Mouse (Mus musculus) stomach, embryonic 15.5 days (tissue): Measurements from ENCODE around the gene Prdm10. TPM values are rescaled to one million over a fixed set of nuclear protein-coding genes. Genes with fewer than 3 reads are reported as not detected.
A peak's percentile ranks its signal among the peaks of the same experiment; 100 is the strongest.

ENCODE experiments used
- ATAC-seq: fragments of 200-750 bp; cut with Nextera tagmentation; 2 replicates; pipeline ENCODE4 v1.8.0; 2017; ENCODE audit warnings: low read depth, moderate number of reproducible peaks, moderate TSS enrichment; ENCODE audit not compliant: insufficient read depth, low FRiP score
- H3K27ac ChIP-seq: fragments of 300-500 bp; sonication (generic); 2 replicates; pipeline ENCODE4 v1.5.1; 2015; ENCODE audit warnings: mild to moderate bottlenecking, inconsistent platforms
- H3K27me3 ChIP-seq: fragments of 300-500 bp; sonication (generic); replicated peaks from 2 replicates; pipeline ENCODE4 v1.6.1; 2015; ENCODE audit warnings: inconsistent platforms
- H3K36me3 ChIP-seq: fragments of 300-500 bp; sonication (generic); 2 replicates; pipeline ENCODE4 v1.6.1; 2015; ENCODE audit warnings: inconsistent platforms
- H3K4me1 ChIP-seq: fragments of 300-500 bp; sonication (generic); 2 replicates; pipeline ENCODE4 v1.6.1; 2015; ENCODE audit warnings: inconsistent platforms
- H3K4me2 ChIP-seq: fragments of 300-500 bp; sonication (generic); 2 replicates; pipeline ENCODE4 v1.6.1; 2015; ENCODE audit warnings: mild to moderate bottlenecking, inconsistent platforms
- H3K4me3 ChIP-seq: fragments of 300-500 bp; sonication (generic); replicated peaks from 2 replicates; pipeline ENCODE4 v1.5.1; 2015; ENCODE audit warnings: inconsistent platforms
- H3K9ac ChIP-seq: fragments of 300-500 bp; sonication (generic); 2 replicates; pipeline ENCODE4 v1.6.1; 2015; ENCODE audit warnings: inconsistent platforms
- H3K9me3 ChIP-seq: fragments of 300-500 bp; sonication (generic); 2 replicates; pipeline ENCODE4 v1.6.1; 2016; ENCODE audit warnings: inconsistent platforms
- WGBS: fragments of 180-500 bp; shearing (Covaris S2); methylation state at CpG from one replicate; pipeline ENCODE4 v1.1.7; 2015; 5-methylcytosine and 5-hydroxymethylcytosine counted together
- polyA plus RNA-seq: library from polyadenylated mRNA; unstranded; fragments of >200 nt; fragmentation: Nextera tagmentation; extraction: Ambion mirVana; gene quantifications from 2 replicates; pipeline ENCODE4 v1.2.1, GENCODE M21; 2015

Prdm10 gene
- polyA plus RNA-seq, 1 experiment from 2014 or later = 4.2 TPM

DNA sequence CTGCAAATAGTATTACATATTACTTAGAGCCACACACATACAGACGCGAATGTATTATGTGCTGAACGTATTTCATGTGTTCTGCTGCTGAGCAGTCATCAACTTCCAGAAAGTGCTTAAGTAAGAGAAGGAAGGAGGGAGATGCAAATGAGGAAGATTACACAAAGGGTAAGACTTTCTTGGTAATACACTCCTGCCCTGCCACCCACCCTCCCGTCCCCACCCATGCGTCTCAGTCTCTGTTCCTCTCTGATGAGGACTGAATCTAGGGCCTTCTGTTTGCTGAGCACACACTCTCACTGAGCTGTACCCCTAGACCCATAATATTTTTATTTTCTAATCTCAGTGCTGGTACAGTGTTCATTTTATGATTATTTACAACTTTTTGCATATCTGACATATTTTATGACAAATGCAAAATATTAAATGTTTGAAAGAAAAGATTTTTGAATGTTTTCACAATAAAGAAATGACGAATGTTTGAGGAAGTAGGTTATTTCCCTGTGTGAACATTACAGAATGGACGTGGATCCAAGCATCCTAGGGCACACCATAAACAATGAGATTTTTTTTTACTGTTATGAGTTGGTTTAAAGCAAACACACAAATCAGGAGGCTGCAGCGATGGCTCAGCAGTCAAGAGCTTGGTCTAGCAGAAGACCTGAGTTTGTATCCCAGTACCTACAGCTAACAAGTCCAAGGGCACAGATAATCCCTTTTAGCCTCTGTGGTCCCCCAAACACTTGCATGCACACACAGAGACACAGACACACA is 32.7 kb upstream of the Prdm10 start:
- ATAC-seq = no peak
- Histone ChIP-seq H3K27me3 (no peaks in the 10 kb centered on the region), H3K9me3 (no peaks in the 10 kb centered on the region), H3K4me3 (no peak overlapping the region), H3K4me2 (no peak overlapping the region), H3K27ac (no peak overlapping the region), H3K36me3 (no peaks in the 10 kb centered on the region), H3K4me1 (no peaks in the 10 kb centered on the region), H3K9ac (no peak overlapping the region)
- WGBS = 59% methylated on average over 8 of the region's 8 CpGs

DNA sequence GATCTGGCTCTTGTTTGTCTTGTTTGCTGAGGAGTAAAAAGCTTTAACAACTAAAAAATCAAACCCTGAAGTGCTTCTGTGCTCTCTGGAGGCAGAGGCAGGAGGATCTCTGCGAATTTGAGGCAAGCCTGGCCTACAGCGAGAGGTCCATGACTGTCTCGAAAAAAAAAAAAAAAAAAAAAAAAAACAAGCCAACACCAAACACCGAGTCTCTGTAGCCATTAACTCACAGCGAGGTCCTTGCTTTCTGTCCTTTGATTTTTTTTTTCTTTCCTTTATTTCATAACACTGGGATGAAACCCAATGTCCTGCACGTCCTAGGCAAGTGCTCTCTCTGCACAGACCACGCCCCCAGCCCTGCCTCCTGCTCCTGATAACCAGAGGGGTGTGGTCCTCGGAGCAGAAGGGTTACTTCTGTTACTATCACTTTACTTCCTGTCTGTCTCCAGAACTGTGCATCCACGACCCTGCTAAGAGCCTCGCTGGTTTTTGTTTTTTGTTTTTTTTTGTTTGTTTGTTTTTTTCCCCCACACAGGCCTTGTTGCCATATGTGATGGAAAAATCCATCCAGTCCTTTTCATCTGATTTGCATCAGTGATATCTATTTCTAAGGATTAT is 28.0 kb upstream of the Prdm10 start:
- peak; percentile 79; the same call in 1 of the 2 replicates for ATAC-seq
- no peak overlapping the region for H3K4me2 ChIP-seq
- H3K36me3 ChIP-seq = no peaks in the 10 kb centered on the region
- no peak overlapping the region for H3K4me3 ChIP-seq
- no peak overlapping the region for H3K27ac ChIP-seq
- no peaks in the 10 kb centered on the region for H3K27me3 ChIP-seq
- H3K9ac ChIP-seq = no peak overlapping the region
- H3K9me3 ChIP-seq = no peaks in the 10 kb centered on the region
- peaks cover 9% of the 10 kb centered on the region for H3K4me1 ChIP-seq
- 69% methylated on average over 10 of the region's 10 CpGs for WGBS

DNA sequence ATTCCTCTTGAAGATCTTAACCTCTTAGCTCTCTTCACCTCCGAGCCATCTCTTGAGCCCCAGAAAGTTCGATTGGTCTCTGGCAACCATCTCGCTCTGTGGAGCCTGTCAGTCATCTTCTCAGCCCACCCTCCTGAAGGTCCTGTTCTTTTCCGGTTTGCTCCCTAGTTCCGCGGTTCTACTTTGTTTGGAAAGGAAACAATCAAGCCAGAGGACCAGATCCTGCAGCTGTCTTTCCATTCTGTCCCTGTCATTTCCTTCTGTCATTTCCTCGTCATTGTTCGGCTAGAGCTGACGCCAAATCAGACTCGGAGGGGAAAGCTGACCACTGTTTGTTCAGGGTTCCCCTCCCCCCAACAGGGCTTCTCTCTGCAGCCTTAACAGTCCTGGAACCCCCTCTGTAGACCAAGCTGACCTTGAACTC is 27.0 kb upstream of the Prdm10 start:
- WGBS = 43% methylated on average over 10 of the region's 10 CpGs
- Histone ChIP-seq H3K4me2 (peak overlapping the region; percentile 37; the same call in 1 of the 2 replicates), H3K9me3 (no peaks in the 10 kb centered on the region), H3K4me3 (0 out of 2 replicates have a peak overlapping the region, but pooled peaks have one; percentile 11), H3K27ac (peak overlapping the region; percentile 51; the same call in 1 of the 2 replicates), H3K9ac (no peak overlapping the region), H3K4me1 (peaks cover 9% of the 10 kb centered on the region), H3K36me3 (no peaks in the 10 kb centered on the region), H3K27me3 (no peaks in the 10 kb centered on the region)
- peak; percentile 33; the same call in 1 of the 2 replicates for ATAC-seq

GRCm38 (mm10) chr9:31253866-31254696 is 26.3 kb upstream of the Prdm10 start:
- H3K9ac ChIP-seq = no peak overlapping the region
- H3K36me3 ChIP-seq = no peaks in the 10 kb centered on the region
- H3K4me1 ChIP-seq = peaks cover 9% of the 10 kb centered on the region
- 0 out of 2 replicates have a peak overlapping the region, but pooled peaks have one; percentile 11 for H3K4me3 ChIP-seq
- peak overlapping the region; percentile 37; the same call in 1 of the 2 replicates for H3K4me2 ChIP-seq
- H3K27ac ChIP-seq = peak overlapping the region; percentile 57; the same call in 1 of the 2 replicates
- H3K9me3 ChIP-seq = no peaks in the 10 kb centered on the region
- no peak for ATAC-seq
- 45% methylated on average over 11 of the region's 11 CpGs for WGBS
- no peaks in the 10 kb centered on the region for H3K27me3 ChIP-seq

DNA sequence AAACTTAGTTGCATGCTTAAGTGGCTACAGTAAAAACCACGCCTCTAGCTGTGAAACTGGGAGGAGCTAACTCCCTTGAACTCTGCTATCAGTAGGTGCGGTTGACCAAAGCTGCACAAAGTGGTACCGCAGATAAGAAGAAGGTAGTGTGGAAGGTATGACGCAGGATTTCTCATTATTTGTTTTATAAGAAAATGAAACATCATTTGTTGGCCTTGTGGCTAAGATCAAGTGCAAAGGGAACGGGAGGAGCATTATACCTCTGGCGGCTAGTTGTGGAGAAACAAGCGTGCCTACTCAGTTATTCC is 25.7 kb upstream of the Prdm10 start:
- H3K4me3 ChIP-seq = no peak overlapping the region
- no peak overlapping the region for H3K4me2 ChIP-seq
- H3K27ac ChIP-seq = no peak overlapping the region
- ATAC-seq = peak; percentile 87
- H3K36me3 ChIP-seq = no peaks in the 10 kb centered on the region
- peaks cover 9% of the 10 kb centered on the region for H3K4me1 ChIP-seq
- no peaks in the 10 kb centered on the region for H3K9me3 ChIP-seq
- no peaks in the 10 kb centered on the region for H3K27me3 ChIP-seq
- WGBS = 67% methylated on average over 7 of the region's 7 CpGs
- no peak overlapping the region for H3K9ac ChIP-seq

DNA sequence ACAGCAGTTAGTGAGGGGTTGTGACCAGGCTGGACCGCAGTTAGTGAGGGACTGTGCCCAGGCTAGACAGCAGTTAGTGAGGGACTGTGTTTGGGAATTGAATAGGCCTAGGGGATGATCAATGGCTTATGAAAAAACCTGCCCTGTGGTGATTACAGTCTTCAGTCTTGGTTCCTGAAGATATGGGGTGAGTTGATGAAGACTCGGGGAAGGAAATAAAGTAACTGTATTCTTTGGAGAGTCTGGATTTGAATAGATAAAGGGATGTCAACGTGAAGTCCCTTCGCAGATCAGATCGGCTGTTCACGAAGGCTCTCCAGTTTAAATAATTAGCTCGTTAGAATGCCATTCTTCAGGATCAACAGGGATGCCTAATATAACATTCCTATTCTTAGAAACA is 24.4 kb upstream of the Prdm10 start:
- 82% methylated on average over 7 of the region's 7 CpGs for WGBS
- H3K4me1 ChIP-seq = peaks cover 9% of the 10 kb centered on the region
- no peak for ATAC-seq

DNA sequence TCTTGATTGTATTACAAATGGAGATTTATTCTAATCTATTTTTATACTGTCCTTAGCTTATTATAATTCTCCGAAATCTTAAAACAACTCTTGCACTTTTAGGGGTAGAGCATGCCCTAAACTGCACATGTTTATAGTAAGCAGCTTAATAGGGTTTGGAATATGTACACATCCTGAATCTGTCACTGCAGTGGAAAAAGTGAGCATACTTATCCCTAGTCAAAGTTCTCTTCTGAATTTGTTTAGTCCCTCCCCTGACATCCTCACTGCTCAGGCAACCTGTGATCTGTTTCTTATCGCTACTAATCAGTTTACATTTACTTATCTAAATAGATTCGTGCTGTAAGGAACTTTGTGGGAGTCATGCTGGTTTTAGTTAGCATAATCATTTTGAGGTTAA is 22.1 kb upstream of the Prdm10 start:
- Histone ChIP-seq H3K36me3 (no peaks in the 10 kb centered on the region), H3K27me3 (no peaks in the 10 kb centered on the region), H3K9me3 (no peaks in the 10 kb centered on the region), H3K4me2 (no peak overlapping the region), H3K27ac (no peak overlapping the region), H3K4me3 (no peak overlapping the region), H3K4me1 (peaks cover 7% of the 10 kb centered on the region), H3K9ac (no peak overlapping the region)
- ATAC-seq = no peak
- 43% methylated on average over 3 of the region's 3 CpGs for WGBS

More for the DNA sequence above, 24.4 kb upstream of the Prdm10 start:
- no peak overlapping the region for H3K27ac ChIP-seq
- no peak overlapping the region for H3K9ac ChIP-seq
- no peaks in the 10 kb centered on the region for H3K36me3 ChIP-seq
- no peak overlapping the region for H3K4me3 ChIP-seq
- H3K27me3 ChIP-seq = no peaks in the 10 kb centered on the region
- H3K9me3 ChIP-seq = no peaks in the 10 kb centered on the region
- no peak overlapping the region for H3K4me2 ChIP-seq

DNA sequence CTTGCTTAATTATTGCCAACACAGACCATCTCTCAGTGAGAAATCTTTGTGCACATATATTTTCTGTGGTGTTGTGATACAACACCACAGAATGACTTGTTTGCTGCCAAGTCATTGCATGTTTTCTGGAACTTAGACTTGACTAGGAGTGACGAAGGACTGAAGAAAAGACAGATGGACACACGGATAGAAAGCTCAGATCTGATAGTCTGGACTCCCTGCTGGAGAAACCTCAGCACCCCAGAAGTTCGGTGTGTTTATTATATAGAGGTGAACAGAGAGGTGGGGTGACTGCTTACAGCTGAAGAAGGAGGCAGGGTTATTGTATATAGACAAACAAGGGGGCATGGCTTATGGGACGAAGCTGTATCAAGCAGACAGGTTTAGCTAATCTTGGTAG is 20.1 kb upstream of the Prdm10 start:
- ATAC-seq = no peak
- H3K9me3 ChIP-seq = no peaks in the 10 kb centered on the region
- no peak overlapping the region for H3K27ac ChIP-seq
- no peaks in the 10 kb centered on the region for H3K36me3 ChIP-seq
- H3K4me2 ChIP-seq = no peak overlapping the region
- no peaks in the 10 kb centered on the region; the same call in 1 of the 2 replicates for H3K4me1 ChIP-seq
- WGBS = 70% methylated on average over 4 of the region's 4 CpGs
- H3K4me3 ChIP-seq = no peak overlapping the region
- H3K9ac ChIP-seq = no peak overlapping the region
- no peaks in the 10 kb centered on the region for H3K27me3 ChIP-seq

DNA sequence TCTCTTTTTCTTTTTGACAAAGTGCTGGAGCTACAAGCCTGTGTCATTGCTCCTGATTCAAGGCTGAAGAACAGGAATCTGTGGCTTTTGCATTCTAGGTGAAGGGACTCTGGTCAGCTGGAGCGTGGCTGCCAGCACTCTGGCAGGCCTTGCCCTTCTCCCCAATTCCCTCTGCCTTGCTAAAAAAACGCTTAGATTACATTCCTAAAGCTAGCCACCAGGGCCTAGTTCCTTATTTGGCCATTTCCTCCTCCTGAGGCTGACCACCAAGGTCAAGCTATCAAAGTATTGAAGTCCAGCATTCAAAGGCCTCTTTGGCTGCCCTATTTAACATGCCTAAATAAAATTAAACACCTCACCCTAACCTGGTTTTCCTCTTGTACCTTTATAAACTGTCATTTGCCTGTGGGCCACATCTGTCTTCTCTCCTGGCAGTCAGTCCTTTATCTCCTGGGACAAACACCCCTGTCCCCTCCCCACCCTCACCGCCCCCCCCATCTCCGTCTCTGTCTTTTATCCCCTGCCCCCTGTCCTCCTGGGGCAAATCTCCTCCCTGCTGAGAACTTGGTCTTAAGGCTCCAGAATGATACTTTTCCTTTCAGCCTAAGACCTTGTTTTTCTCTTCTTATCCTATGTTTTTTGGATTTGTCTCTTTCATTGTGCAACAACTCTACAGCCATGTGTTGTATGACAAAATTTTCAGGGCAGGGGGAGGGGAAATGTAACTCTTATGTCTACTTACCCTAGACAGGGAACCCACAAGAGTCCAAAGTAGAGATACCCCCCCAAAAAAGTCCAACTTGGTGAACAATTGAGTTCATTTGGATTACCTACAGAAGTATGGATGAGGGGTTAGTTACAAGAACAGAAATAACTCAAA is 17.9 kb upstream of the Prdm10 start:
- Histone ChIP-seq H3K4me1 (peaks cover 12% of the 10 kb centered on the region; the same call in 1 of the 2 replicates), H3K4me2 (no peak overlapping the region), H3K9me3 (no peaks in the 10 kb centered on the region), H3K27ac (no peak overlapping the region), H3K27me3 (no peaks in the 10 kb centered on the region), H3K4me3 (no peak overlapping the region), H3K9ac (no peak overlapping the region), H3K36me3 (no peaks in the 10 kb centered on the region)
- 44% methylated on average over 4 of the region's 4 CpGs for WGBS
- no peak for ATAC-seq

DNA sequence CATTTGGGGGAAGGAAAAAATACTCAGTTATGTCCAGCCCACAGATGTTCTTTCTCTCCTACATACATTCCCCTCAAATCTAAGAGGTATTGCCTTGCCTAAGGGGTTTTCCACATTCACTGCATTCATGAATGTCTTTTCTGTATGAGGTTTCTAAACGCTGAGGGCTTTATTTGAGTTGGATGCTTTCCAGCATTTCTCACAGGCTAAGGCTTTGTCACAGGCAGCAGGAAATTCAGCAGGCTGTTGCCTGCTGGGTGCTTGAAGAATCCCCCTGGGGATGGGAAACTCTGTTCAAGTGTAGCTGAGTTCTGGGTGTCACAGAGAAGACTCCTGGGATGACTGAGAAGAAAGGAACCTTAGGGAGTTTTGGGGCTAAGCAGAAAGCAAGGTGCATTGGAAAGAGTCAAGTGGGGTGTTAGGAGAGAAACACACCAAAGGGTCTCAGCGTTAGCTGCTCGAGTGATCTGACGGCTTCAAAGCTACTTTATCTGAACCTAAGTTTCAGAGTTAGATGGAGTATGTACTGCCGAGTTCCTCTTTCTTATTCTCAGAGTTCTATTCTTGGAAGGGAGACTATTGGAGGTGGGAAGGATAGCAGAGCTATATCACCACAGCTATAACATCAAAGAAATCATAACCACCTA is 14.2 kb upstream of the Prdm10 start:
- Histone ChIP-seq H3K4me1 (peaks cover 12% of the 10 kb centered on the region; the same call in 1 of the 2 replicates), H3K9ac (no peak overlapping the region), H3K4me3 (no peak overlapping the region), H3K36me3 (no peaks in the 10 kb centered on the region), H3K27ac (peak overlapping the region; percentile 58), H3K9me3 (no peaks in the 10 kb centered on the region), H3K27me3 (no peaks in the 10 kb centered on the region), H3K4me2 (no peak overlapping the region)
- ATAC-seq = peak; percentile 65; the same call in 1 of the 2 replicates
- WGBS = 35% methylated on average over 5 of the region's 5 CpGs
